In the genomic region with DNA sequence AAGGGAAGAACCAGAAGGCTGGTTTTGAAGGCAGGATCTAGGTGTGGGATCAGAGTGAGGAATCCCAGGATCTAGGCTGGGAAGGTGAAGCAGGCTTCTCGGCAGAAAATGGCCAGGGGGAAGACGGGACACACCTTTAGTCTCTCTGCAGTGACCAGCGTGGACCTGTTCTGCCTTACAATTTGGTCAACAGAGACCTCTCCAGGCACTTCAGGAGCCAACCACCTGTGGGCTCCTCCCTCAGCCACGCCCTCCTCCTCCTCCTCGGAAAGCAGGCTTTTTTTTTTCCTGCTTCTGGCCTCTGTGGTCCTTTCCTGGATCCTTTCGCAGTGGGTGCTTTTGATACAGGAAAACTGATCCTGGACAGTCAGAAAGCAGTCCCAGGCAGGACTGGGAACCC, we compare ENCODE assay signal across 8 mouse cellular contexts. TPM values are rescaled to one million over a fixed set of nuclear protein-coding genes. Genes with fewer than 3 reads are reported as not detected.
DNase-seq lines count a peak whose midpoint lies in the region; ATAC-seq and TF ChIP-seq lines count a peak whose summit lies in the region.

Prss8 (minus strand) TSS at position 182 of the 400 bp plus-strand sequence.

- peak within 1 kb of the TSS; percentile 17; the same call in 1 of the 2 replicates for H3K4me2 ChIP-seq in midbrain, embryonic 11.5 days
- no peak within 1 kb of the TSS for H3K4me2 ChIP-seq in midbrain, embryonic 14.5 days (ENCODE audit: low read length)
- H3K4me2 ChIP-seq in hindbrain, embryonic 11.5 days (replicated peaks; ENCODE audit: low read depth, low read length): no peak within 1 kb of the TSS
- peak within 1 kb of the TSS; percentile 42 for H3K4me2 ChIP-seq in limb, embryonic 11.5 days (ENCODE audit: low read depth, severe bottlenecking)
- peak within 1 kb of the TSS; percentile 30 for H3K4me2 ChIP-seq in neural tube, embryonic 15.5 days

- no peak within 1 kb of the TSS for H3K4me3 ChIP-seq in midbrain, embryonic 11.5 days (ENCODE audit: low read depth, low read length)
- H3K4me3 ChIP-seq in midbrain, embryonic 14.5 days (replicated peaks; ENCODE audit: low read depth, low read length): no peak within 1 kb of the TSS
- peak within 1 kb of the TSS; percentile 14; the same call in 1 of the 2 replicates for H3K4me3 ChIP-seq in hindbrain, embryonic 11.5 days (ENCODE audit: low read depth, low read length)
- peak within 1 kb of the TSS; percentile 22 for H3K4me3 ChIP-seq in limb, embryonic 11.5 days (ENCODE audit: low read depth, low read length)
- H3K4me3 ChIP-seq in neural tube, embryonic 15.5 days (replicated peaks): 0 out of 2 replicates have a peak within 1 kb of the TSS, but pooled peaks have one; percentile 8
- no peak within 1 kb of the TSS for H3K4me3 ChIP-seq in thymus, adult 2 months (ENCODE audit: control insufficient read depth, insufficient read depth, low read length)

- no peak within 1 kb of the TSS for H3K27ac ChIP-seq in midbrain, embryonic 11.5 days (ENCODE audit: low read depth, low read length)
- no peak within 1 kb of the TSS for H3K27ac ChIP-seq in midbrain, embryonic 14.5 days (replicated peaks; ENCODE audit: low read depth, low read length)
- H3K27ac ChIP-seq in hindbrain, embryonic 11.5 days (ENCODE audit: low read depth, low read length): no peak within 1 kb of the TSS
- no peak within 1 kb of the TSS for H3K27ac ChIP-seq in limb, embryonic 11.5 days (replicated peaks; ENCODE audit: low read depth, low read length)
- no peak within 1 kb of the TSS for H3K27ac ChIP-seq in neural tube, embryonic 15.5 days (replicated peaks)
- no peak within 1 kb of the TSS for H3K27ac ChIP-seq in thymus, adult 2 months (ENCODE audit: control insufficient read depth, insufficient read depth, low read length)

- DNase-seq in midbrain, embryonic 11.5 days (ENCODE audit: low spot score, missing footprints): no peak
- DNase-seq in midbrain, embryonic 14.5 days: no peak
- no peak for DNase-seq in hindbrain, embryonic 11.5 days (ENCODE audit: low spot score)
- DNase-seq in limb, embryonic 11.5 days (ENCODE audit: low spot score): no peak
- DNase-seq in right cerebral cortex, postnatal 36 days (ENCODE audit: low spot score in 2 of 2): no peak
- no peak for DNase-seq in right cerebral cortex, postnatal 10 days (ENCODE audit: low spot score in 2 of 2)
- no peak for DNase-seq in thymus, adult 2 months

- peaks cover 11% of the 10 kb centered on the region; the same call in 1 of the 2 replicates for H3K27me3 ChIP-seq in midbrain, embryonic 11.5 days (ENCODE audit: control insufficient read depth, insufficient read depth, low read length)
- peaks cover 17% of the 10 kb centered on the region for H3K27me3 ChIP-seq in midbrain, embryonic 14.5 days (ENCODE audit: control insufficient read depth, insufficient read depth, low read length)
- H3K27me3 ChIP-seq in hindbrain, embryonic 11.5 days (ENCODE audit: control insufficient read depth, insufficient read depth, low read length): peaks cover 12% of the 10 kb centered on the region
- peaks cover 18% of the 10 kb centered on the region for H3K27me3 ChIP-seq in limb, embryonic 11.5 days (ENCODE audit: control insufficient read depth, insufficient read depth, low read length)
- H3K27me3 ChIP-seq in neural tube, embryonic 15.5 days (replicated peaks): peaks cover 32% of the 10 kb centered on the region
- no peaks in the 10 kb centered on the region for H3K27me3 ChIP-seq in thymus, adult 2 months (ENCODE audit: control insufficient read depth, insufficient read depth, low read length)

- H3K36me3 ChIP-seq in midbrain, embryonic 11.5 days (ENCODE audit: control insufficient read depth, insufficient read depth, low read length): peaks cover 3% of the 10 kb centered on the region; the same call in 1 of the 2 replicates
- peaks cover 26% of the 10 kb centered on the region for H3K36me3 ChIP-seq in midbrain, embryonic 14.5 days (ENCODE audit: control insufficient read depth, insufficient read depth, low read length)
- no peaks in the 10 kb centered on the region for H3K36me3 ChIP-seq in hindbrain, embryonic 11.5 days (ENCODE audit: control insufficient read depth, insufficient read depth, low read length)
- H3K36me3 ChIP-seq in limb, embryonic 11.5 days (ENCODE audit: control insufficient read depth, insufficient read depth, low read length): peaks cover 5% of the 10 kb centered on the region; the same call in 1 of the 2 replicates
- peaks cover 20% of the 10 kb centered on the region for H3K36me3 ChIP-seq in neural tube, embryonic 15.5 days
- H3K36me3 ChIP-seq in thymus, adult 2 months (ENCODE audit: control insufficient read depth, insufficient read depth, low read length): peaks cover 14% of the 10 kb centered on the region

- no peak for TF ChIP-seq POLR2A in thymus, adult 2 months (IDR thresholded peaks at IDR 0.05; ENCODE audit: control insufficient read depth, extremely low read depth, insufficient read depth, low read length, poor library complexity)

- 16% methylated on average over 6 of the region's 6 CpGs for WGBS in midbrain, embryonic 11.5 days
- WGBS in midbrain, embryonic 14.5 days: 5% methylated on average over 6 of the region's 6 CpGs
- WGBS in hindbrain, embryonic 11.5 days: 8% methylated on average over 6 of the region's 6 CpGs
- WGBS in limb, embryonic 11.5 days: 8% methylated on average over 6 of the region's 6 CpGs
- 10% methylated on average over 6 of the region's 6 CpGs for WGBS in neural tube, embryonic 15.5 days
- 83% methylated on average over 6 of the region's 6 CpGs for WGBS in thymus, adult 2 months

- no peak within 1 kb of the TSS for H3K9ac ChIP-seq in midbrain, embryonic 11.5 days (ENCODE audit: low read length)
- H3K9ac ChIP-seq in midbrain, embryonic 14.5 days (replicated peaks; ENCODE audit: low read length): no peak within 1 kb of the TSS
- no peak within 1 kb of the TSS for H3K9ac ChIP-seq in hindbrain, embryonic 11.5 days (ENCODE audit: low read depth, low read length)
- H3K9ac ChIP-seq in limb, embryonic 11.5 days (ENCODE audit: low read length): peak within 1 kb of the TSS; percentile 51
- H3K9ac ChIP-seq in neural tube, embryonic 15.5 days (replicated peaks): no peak within 1 kb of the TSS; the same call in 1 of the 2 replicates

- no peak for ATAC-seq in midbrain, embryonic 11.5 days (ENCODE audit: low FRiP score)
- no peak for ATAC-seq in midbrain, embryonic 14.5 days (ENCODE audit: low FRiP score, low TSS enrichment)
- ATAC-seq in hindbrain, embryonic 11.5 days (ENCODE audit: low FRiP score): no peak
- ATAC-seq in limb, embryonic 11.5 days (ENCODE audit: insufficient number of reproducible peaks, low FRiP score, low TSS enrichment, low read depth): no peak
- ATAC-seq in neural tube, embryonic 15.5 days (ENCODE audit: low FRiP score): no peak

- H3K4me1 ChIP-seq in midbrain, embryonic 11.5 days (ENCODE audit: control insufficient read depth, insufficient read depth, low read length): peaks cover 12% of the 10 kb centered on the region
- H3K4me1 ChIP-seq in midbrain, embryonic 14.5 days (ENCODE audit: control insufficient read depth, insufficient read depth, low read length): 0 out of 2 replicates have a peak, but pooled peaks cover 8% of the 10 kb centered on the region
- H3K4me1 ChIP-seq in hindbrain, embryonic 11.5 days (replicated peaks; ENCODE audit: control insufficient read depth, insufficient read depth, low read length): no peaks in the 10 kb centered on the region; the same call in 1 of the 2 replicates
- H3K4me1 ChIP-seq in limb, embryonic 11.5 days (ENCODE audit: control insufficient read depth, insufficient read depth, low read length): no peaks in the 10 kb centered on the region
- peaks cover 20% of the 10 kb centered on the region for H3K4me1 ChIP-seq in neural tube, embryonic 15.5 days
- H3K4me1 ChIP-seq in thymus, adult 2 months (replicated peaks; ENCODE audit: control insufficient read depth, insufficient read depth, low read length): peaks cover 7% of the 10 kb centered on the region; the same call in 1 of the 2 replicates

- H3K9me3 ChIP-seq in midbrain, embryonic 11.5 days (ENCODE audit: control insufficient read depth, low read length): no peaks in the 10 kb centered on the region
- H3K9me3 ChIP-seq in midbrain, embryonic 14.5 days (ENCODE audit: control insufficient read depth, low read length): no peaks in the 10 kb centered on the region
- H3K9me3 ChIP-seq in hindbrain, embryonic 11.5 days (ENCODE audit: control insufficient read depth, low read length): no peaks in the 10 kb centered on the region
- H3K9me3 ChIP-seq in limb, embryonic 11.5 days (ENCODE audit: control insufficient read depth, low read length): no peaks in the 10 kb centered on the region
- no peaks in the 10 kb centered on the region for H3K9me3 ChIP-seq in neural tube, embryonic 15.5 days (replicated peaks)

- TF ChIP-seq CTCF in thymus, adult 2 months (IDR thresholded peaks at IDR 0.05; ENCODE audit: borderline replicate concordance, control insufficient read depth, extremely low read depth, insufficient read depth, low read length, poor library complexity): no peak

RNA-seq across cellular contexts. Expression of gene Prss8, which starts in this region (rescaled TPM):
- polyA plus RNA-seq in midbrain, embryonic 11.5 days (2014; fragmentation: Nextera tagmentation; extraction: Ambion mirVana): 0.78 and 0.86 TPM in 2 replicates
- polyA plus RNA-seq in midbrain, embryonic 14.5 days (2014; fragmentation: Nextera tagmentation; extraction: Ambion mirVana): 0.28 TPM in 1 of 2 replicates, not detected in the other
- polyA plus RNA-seq in hindbrain, embryonic 11.5 days (2014; fragmentation: Nextera tagmentation; extraction: Ambion mirVana): 3.4 and 4.9 TPM in 2 replicates
- 4.0 and 5.0 TPM in 2 replicates for polyA plus RNA-seq in limb, embryonic 11.5 days (2014; fragmentation: Nextera tagmentation; extraction: Ambion mirVana)
- 0.40 and 5.1 TPM in 2 replicates for polyA plus RNA-seq in neural tube, embryonic 15.5 days (2015; fragmentation: Nextera tagmentation; extraction: Ambion mirVana)
- polyA plus RNA-seq in thymus, adult 2 months (2012; rRNA removed): 5.4 and 6.9 TPM in 2 replicates

Comparison
In these comparisons a context has a peak if more than half of its experiments do, and no peak if none do; other contexts are left out.
1. H3K4me2 ChIP-seq: peak in midbrain, embryonic 11.5 days (single experiment), limb, embryonic 11.5 days (single experiment) and neural tube, embryonic 15.5 days (single experiment); none in midbrain, embryonic 14.5 days (single experiment) and hindbrain, embryonic 11.5 days (single experiment).
2. H3K4me3 ChIP-seq: peak in hindbrain, embryonic 11.5 days (single experiment), limb, embryonic 11.5 days (single experiment) and neural tube, embryonic 15.5 days (single experiment); none in midbrain, embryonic 11.5 days (single experiment), midbrain, embryonic 14.5 days (single experiment) and thymus, adult 2 months (single experiment).